ENCODE assay signal across 16 mouse cellular contexts in genomic region chr2:151991446-151991845, GRCm38 (mm10). TPM values are rescaled to one million over a fixed set of nuclear protein-coding genes. Genes with fewer than 3 reads are reported as not detected.
DNase-seq lines count a peak whose midpoint lies in the region; ATAC-seq and TF ChIP-seq lines count a peak whose summit lies in the region.
"Had no signal": no experiment of that assay in that cellular context is flagged by ENCODE, and none has a peak within 500 bp of the region (broad histone marks: within the 10 kb centered on the region; RNA-seq: fewer than 3 reads in every experiment).

No protein-coding gene starts in this region.

- no peak overlapping the region for H3K9ac ChIP-seq in forebrain, embryonic 16.5 days (replicated peaks; ENCODE audit: low read depth, low read length)
- H3K9ac ChIP-seq in forebrain, embryonic 13.5 days: no peak overlapping the region
- no peak overlapping the region for H3K9ac ChIP-seq in hindbrain, embryonic 15.5 days
- H3K9ac ChIP-seq: heart, embryonic 12.5 days; intestine, embryonic 15.5 days; kidney, embryonic 15.5 days had no signal

- no peaks in the 10 kb centered on the region for H3K9me3 ChIP-seq in forebrain, embryonic 10.5 days
- H3K9me3 ChIP-seq in forebrain, embryonic 16.5 days (ENCODE audit: control insufficient read depth, low read length): no peaks in the 10 kb centered on the region
- no peaks in the 10 kb centered on the region for H3K9me3 ChIP-seq in E14TG2a.4 (ENCODE audit: low read length)
- no peaks in the 10 kb centered on the region for H3K9me3 ChIP-seq in forebrain, embryonic 13.5 days (replicated peaks)
- H3K9me3 ChIP-seq in hindbrain, embryonic 15.5 days: no peaks in the 10 kb centered on the region
- H3K9me3 ChIP-seq: heart, embryonic 12.5 days; intestine, embryonic 15.5 days; kidney, embryonic 15.5 days had no signal

- no peak for ATAC-seq in forebrain, embryonic 16.5 days
- 0 out of 2 replicates have a peak, but pooled peaks have one; percentile 46 for ATAC-seq in forebrain, embryonic 13.5 days
- ATAC-seq in hindbrain, embryonic 15.5 days (ENCODE audit: low FRiP score, low read depth): peak; percentile 43
- ATAC-seq in erythroid progenitor cell, adult 5-6 weeks (replicated peaks; ENCODE audit: low FRiP score, poor library complexity, severe bottlenecking): no peak

- peaks cover 38% of the 10 kb centered on the region for H3K27me3 ChIP-seq in forebrain, embryonic 10.5 days (ENCODE audit: poor library complexity, severe bottlenecking)
- H3K27me3 ChIP-seq in forebrain, embryonic 16.5 days (replicated peaks; ENCODE audit: control insufficient read depth, insufficient read depth, low read length): peaks cover 10% of the 10 kb centered on the region
- peaks cover 23% of the 10 kb centered on the region for H3K27me3 ChIP-seq in E14TG2a.4 (ENCODE audit: insufficient read depth, low read length)
- H3K27me3 ChIP-seq in forebrain, embryonic 13.5 days: peaks cover 29% of the 10 kb centered on the region
- peaks cover 15% of the 10 kb centered on the region for H3K27me3 ChIP-seq in hindbrain, embryonic 15.5 days

- TF ChIP-seq CTCF in E14TG2a.4 (conservative IDR thresholded peaks at IDR 0.05; ENCODE audit: low read length): no peak

- peaks cover 30% of the 10 kb centered on the region for H3K4me1 ChIP-seq in forebrain, embryonic 10.5 days
- peaks cover 5% of the 10 kb centered on the region; the same call in 1 of the 2 replicates for H3K4me1 ChIP-seq in forebrain, embryonic 16.5 days (replicated peaks; ENCODE audit: control insufficient read depth, insufficient read depth, low read length)
- H3K4me1 ChIP-seq in E14TG2a.4 (replicated peaks; ENCODE audit: low read depth, low read length): peaks cover 69% of the 10 kb centered on the region
- H3K4me1 ChIP-seq in forebrain, embryonic 13.5 days: peaks cover 25% of the 10 kb centered on the region
- peaks cover 15% of the 10 kb centered on the region; the same call in 1 of the 2 replicates for H3K4me1 ChIP-seq in hindbrain, embryonic 15.5 days (replicated peaks)

- H3K36me3 ChIP-seq in forebrain, embryonic 10.5 days (replicated peaks): no peaks in the 10 kb centered on the region
- H3K36me3 ChIP-seq in forebrain, embryonic 16.5 days (ENCODE audit: control insufficient read depth, insufficient read depth): no peaks in the 10 kb centered on the region
- no peaks in the 10 kb centered on the region for H3K36me3 ChIP-seq in E14TG2a.4 (ENCODE audit: insufficient read depth, low read length)
- no peaks in the 10 kb centered on the region for H3K36me3 ChIP-seq in forebrain, embryonic 13.5 days (ENCODE audit: poor library complexity, severe bottlenecking)
- no peaks in the 10 kb centered on the region for H3K36me3 ChIP-seq in hindbrain, embryonic 15.5 days
- H3K36me3 ChIP-seq: heart, embryonic 12.5 days; intestine, embryonic 15.5 days; kidney, embryonic 15.5 days had no signal

- no peak overlapping the region for H3K4me3 ChIP-seq in forebrain, embryonic 10.5 days
- no peak overlapping the region for H3K4me3 ChIP-seq in forebrain, embryonic 16.5 days (replicated peaks; ENCODE audit: low read length)
- peak overlapping the region; percentile 20; the same call in 1 of the 2 replicates for H3K4me3 ChIP-seq in E14TG2a.4 (replicated peaks; ENCODE audit: low read length)
- no peak overlapping the region for H3K4me3 ChIP-seq in forebrain, embryonic 13.5 days
- H3K4me3 ChIP-seq in hindbrain, embryonic 15.5 days: no peak overlapping the region
- H3K4me3 ChIP-seq: heart, embryonic 12.5 days; intestine, embryonic 15.5 days; kidney, embryonic 15.5 days had no signal

- DNase-seq in forebrain, embryonic 10.5 days (ENCODE audit: extremely low spot score, low spot score): no peak
- no peak for DNase-seq in adrenal gland, postnatal 36 days
- no peak for DNase-seq in left cerebral cortex, postnatal 36 days (ENCODE audit: low spot score in 2 of 2)
- DNase-seq: adrenal gland, postnatal 14 days; cerebellum, adult 8-10 months; lung, adult 2 months; lung, postnatal 36 days; thymus, postnatal 36 days had no signal

- intact Hi-C loops in left cerebral cortex, postnatal 36 days (cut with DNase I): loop anchor here (5.0 kb wide), 2 partner anchors 49 to 244 kb away; no protein-coding TSS in a partner anchor

- no peak overlapping the region for H3K4me2 ChIP-seq in forebrain, embryonic 16.5 days (ENCODE audit: low read length)
- no peak overlapping the region for H3K4me2 ChIP-seq in forebrain, embryonic 13.5 days
- H3K4me2 ChIP-seq in hindbrain, embryonic 15.5 days: no peak overlapping the region
- H3K4me2 ChIP-seq: heart, embryonic 12.5 days; intestine, embryonic 15.5 days; kidney, embryonic 15.5 days had no signal

- H3K27ac ChIP-seq in forebrain, embryonic 10.5 days: peak overlapping the region; percentile 65
- H3K27ac ChIP-seq in forebrain, embryonic 16.5 days (ENCODE audit: low read length): no peak overlapping the region
- peak overlapping the region; percentile 72 for H3K27ac ChIP-seq in forebrain, embryonic 13.5 days
- no peak overlapping the region for H3K27ac ChIP-seq in hindbrain, embryonic 15.5 days (replicated peaks)
- H3K27ac ChIP-seq: intestine, embryonic 15.5 days; kidney, embryonic 15.5 days had no signal

- 62% methylated on average over 5 of the region's 5 CpGs for WGBS in forebrain, embryonic 10.5 days
- 36% methylated on average over 5 of the region's 5 CpGs for WGBS in forebrain, embryonic 16.5 days
- WGBS in forebrain, embryonic 13.5 days: 55% methylated on average over 5 of the region's 5 CpGs
- WGBS in hindbrain, embryonic 15.5 days: 22% methylated on average over 5 of the region's 5 CpGs

RNA-seq across cellular contexts. Expression of gene Slc52a3, which starts 4.9 kb away (rescaled TPM):
- polyA plus RNA-seq in forebrain, embryonic 10.5 days (2016; fragmentation: Nextera tagmentation; extraction: Ambion mirVana): 0.69 and 0.79 TPM in 2 replicates
- polyA plus RNA-seq in forebrain, embryonic 16.5 days (2015; fragmentation: Nextera tagmentation; extraction: Ambion mirVana): 1.5 and 1.9 TPM in 2 replicates
- 0.71 and 0.87 TPM in 2 replicates for polyA plus RNA-seq in forebrain, embryonic 13.5 days (2015; fragmentation: Nextera tagmentation; extraction: Ambion mirVana)
- 1.4 and 1.7 TPM in 2 replicates for polyA plus RNA-seq in hindbrain, embryonic 15.5 days (2015; fragmentation: Nextera tagmentation; extraction: Ambion mirVana)
- total RNA-seq in adrenal gland, postnatal 36 days (2021): 1 to 10 TPM; 2.1 to 3.6 TPM
- 1 to 10 TPM; 2.2 to 3.2 TPM for total RNA-seq in left cerebral cortex, postnatal 36 days (2021)
- not detected in 2 replicates for total RNA-seq in erythroid progenitor cell, adult 5-6 weeks (2015; ENCODE audit: low replicate concordance)
- total RNA-seq in erythroid progenitor cell, adult 5-6 weeks (2017; ENCODE audit: low replicate concordance): 0.26 TPM in 1 of 2 replicates, not detected in the other

RNA-seq across cellular contexts. Expression of gene Fam110a, which starts 11.4 kb away (rescaled TPM):
- 60.3 and 70.4 TPM in 2 replicates for polyA plus RNA-seq in forebrain, embryonic 10.5 days (2016; fragmentation: Nextera tagmentation; extraction: Ambion mirVana)
- polyA plus RNA-seq in forebrain, embryonic 16.5 days (2015; fragmentation: Nextera tagmentation; extraction: Ambion mirVana): 66.5 and 69.2 TPM in 2 replicates
- 88.9 and 99.0 TPM in 2 replicates for polyA plus RNA-seq in forebrain, embryonic 13.5 days (2015; fragmentation: Nextera tagmentation; extraction: Ambion mirVana)
- 48.3 and 54.6 TPM in 2 replicates for polyA plus RNA-seq in hindbrain, embryonic 15.5 days (2015; fragmentation: Nextera tagmentation; extraction: Ambion mirVana)
- total RNA-seq in adrenal gland, postnatal 36 days (2021): 1 to 10 TPM; 8.5 to 9.6 TPM
- 1 to 10 TPM; 7.5 to 8.9 TPM for total RNA-seq in left cerebral cortex, postnatal 36 days (2021)
- 1.3 and 4.7 TPM in 2 replicates for total RNA-seq in erythroid progenitor cell, adult 5-6 weeks (2015; ENCODE audit: low replicate concordance)
- 1.8 and 3.6 TPM in 2 replicates for total RNA-seq in erythroid progenitor cell, adult 5-6 weeks (2017; ENCODE audit: low replicate concordance)

Comparison
In these comparisons a context has a peak if more than half of its experiments do, and no peak if none do; other contexts are left out.
1. H3K27ac ChIP-seq: peak in forebrain, embryonic 10.5 days (single experiment) and forebrain, embryonic 13.5 days (single experiment); none in forebrain, embryonic 16.5 days (single experiment) and hindbrain, embryonic 15.5 days (single experiment).
2. ATAC-seq: peak in forebrain, embryonic 13.5 days (single experiment) and hindbrain, embryonic 15.5 days (single experiment); none in forebrain, embryonic 16.5 days (single experiment) and erythroid progenitor cell, adult 5-6 weeks (single experiment).